Mouse (Mus musculus) heart, embryonic 15.5 days (tissue): ENCODE data around the gene Tcl1. TPM values are rescaled to one million over a fixed set of nuclear protein-coding genes. Genes with fewer than 3 reads are reported as not detected.
"Not testable (repeated sequence)": the region's sequence is repeated elsewhere in the genome, so short reads cannot be mapped to it uniquely, and the experiment has no call there.

ENCODE experiments used
- ATAC-seq: fragments of 200-750 bp; cut with Nextera tagmentation; replicated peaks from 2 replicates; pipeline ENCODE4 v1.8.0; 2017; ENCODE audit warnings: low read depth, moderate TSS enrichment; ENCODE audit not compliant: insufficient number of reproducible peaks, insufficient read depth, low FRiP score
- H3K27ac ChIP-seq: fragments of 300-500 bp; sonication (generic); 2 replicates; pipeline ENCODE4 v1.5.1; 2015; ENCODE audit warnings: mild to moderate bottlenecking, inconsistent platforms
- H3K27me3 ChIP-seq: fragments of 300-500 bp; sonication (generic); 2 replicates; pipeline ENCODE4 v1.6.1; 2015; ENCODE audit warnings: inconsistent platforms
- H3K36me3 ChIP-seq: fragments of 300-500 bp; sonication (generic); 2 replicates; pipeline ENCODE4 v1.6.1; 2015; ENCODE audit warnings: mild to moderate bottlenecking, inconsistent platforms
- H3K4me1 ChIP-seq: fragments of 300-500 bp; sonication (generic); replicated peaks from 2 replicates; pipeline ENCODE4 v1.6.1; 2015; ENCODE audit warnings: inconsistent platforms
- H3K4me2 ChIP-seq: fragments of 300-500 bp; sonication (generic); 2 replicates; pipeline ENCODE4 v1.6.1; 2015; ENCODE audit warnings: inconsistent platforms, mild to moderate bottlenecking, moderate library complexity
- H3K4me3 ChIP-seq: fragments of 300-500 bp; sonication (generic); 2 replicates; pipeline ENCODE4 v1.5.1; 2015; ENCODE audit warnings: mild to moderate bottlenecking, inconsistent platforms
- H3K9ac ChIP-seq: fragments of 300-500 bp; sonication (generic); 2 replicates; pipeline ENCODE4 v1.6.1; 2015; ENCODE audit warnings: mild to moderate bottlenecking, inconsistent platforms
- H3K9me3 ChIP-seq: fragments of 300-500 bp; sonication (generic); replicated peaks from 2 replicates; pipeline ENCODE4 v1.6.1; 2016; ENCODE audit warnings: inconsistent platforms
- WGBS: fragments of 180-500 bp; shearing (Covaris S2); methylation state at CpG from one replicate; pipeline ENCODE4 v1.1.7; 2015; ENCODE audit warnings: mixed read lengths; 5-methylcytosine and 5-hydroxymethylcytosine counted together
- polyA plus RNA-seq: library from polyadenylated mRNA; unstranded; fragments of >200 nt; fragmentation: Nextera tagmentation; extraction: Ambion mirVana; gene quantifications from 2 replicates; pipeline ENCODE4 v1.2.1, GENCODE M21; 2015

Tcl1 gene
- polyA plus RNA-seq, 1 experiment from 2014 or later = not detected

DNA sequence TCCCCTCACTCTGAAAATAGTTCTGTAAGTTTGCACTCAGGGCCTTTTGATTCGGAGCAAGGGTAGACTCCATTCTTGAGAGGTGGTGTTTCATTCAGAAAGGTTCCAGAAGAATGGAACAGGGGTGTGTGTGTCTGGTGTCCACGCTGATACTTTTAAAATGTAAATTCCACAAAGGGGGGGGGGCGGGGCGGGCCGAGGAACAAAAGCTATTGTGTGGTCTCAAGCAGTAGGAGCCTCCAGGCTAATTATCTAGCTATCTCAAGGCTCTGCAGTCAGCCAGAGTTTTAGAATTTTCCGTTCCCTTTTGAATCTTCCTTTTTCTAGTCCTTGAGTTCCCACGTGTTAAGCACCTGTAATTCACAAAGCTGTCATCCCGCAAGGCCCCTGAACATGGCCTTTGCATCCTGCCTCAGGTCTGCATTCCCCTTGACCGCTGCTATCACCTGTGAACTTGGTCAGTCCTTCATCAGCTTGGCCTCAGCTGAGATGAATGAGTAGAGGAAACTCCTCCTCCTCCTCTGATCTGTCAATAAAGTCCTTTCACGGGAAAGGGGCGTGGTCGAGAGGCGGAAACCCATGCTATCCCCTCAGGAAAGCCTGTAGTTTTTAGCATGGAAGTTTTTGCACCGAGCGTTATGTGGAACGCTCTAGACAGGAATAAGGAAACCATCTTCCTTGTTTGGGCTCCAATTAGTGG lies 2.2 kb upstream of the Tcl1 start:
- no peak overlapping the region for H3K4me3 ChIP-seq
- WGBS = 56% methylated on average over 16 of the region's 16 CpGs
- H3K9ac ChIP-seq = no peak overlapping the region
- H3K9me3 ChIP-seq = no peaks in the 10 kb centered on the region
- no peaks in the 10 kb centered on the region for H3K4me1 ChIP-seq
- no peak overlapping the region for H3K27ac ChIP-seq
- H3K27me3 ChIP-seq = no peaks in the 10 kb centered on the region
- no peak overlapping the region for H3K4me2 ChIP-seq
- no peaks in the 10 kb centered on the region for H3K36me3 ChIP-seq
- no peak for ATAC-seq

DNA sequence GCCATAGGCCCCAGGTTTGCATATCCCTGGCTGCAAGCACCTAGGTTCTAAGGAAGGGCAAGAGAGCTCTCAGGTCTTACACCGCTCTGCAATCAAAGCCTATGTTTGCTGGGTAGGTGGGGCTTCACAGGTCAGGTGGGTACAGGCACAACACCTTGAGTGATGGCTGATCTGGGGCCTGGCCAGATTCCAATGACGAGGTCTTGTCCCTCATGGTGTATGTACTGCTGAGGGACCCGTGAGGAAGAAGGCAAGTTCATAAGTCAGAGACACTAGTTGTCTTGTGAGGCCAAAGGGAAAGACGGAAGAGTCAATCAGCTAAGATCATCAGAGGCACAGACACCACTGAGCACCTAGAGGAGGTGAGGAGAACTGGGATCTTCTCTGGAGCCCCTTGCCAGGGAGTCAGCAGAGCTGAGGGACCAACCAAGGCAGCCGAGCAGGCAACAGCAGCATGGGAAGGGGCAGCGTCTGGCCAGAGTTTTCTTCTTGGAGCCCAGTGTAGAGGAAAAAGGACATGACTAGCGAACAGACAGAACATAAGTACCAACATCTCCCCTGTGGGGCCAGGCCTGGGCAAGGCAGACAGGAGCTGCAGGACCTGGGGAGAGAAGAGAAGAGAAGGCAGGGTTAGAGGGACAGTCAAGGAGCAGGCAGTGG lies 5.4 kb downstream of the Tcl1 start:
- H3K27me3 ChIP-seq = no peaks in the 10 kb centered on the region
- H3K36me3 ChIP-seq = no peaks in the 10 kb centered on the region
- 80% methylated on average over 7 of the region's 7 CpGs for WGBS
- no peak overlapping the region for H3K4me2 ChIP-seq
- H3K4me1 ChIP-seq = no peaks in the 10 kb centered on the region
- no peaks in the 10 kb centered on the region for H3K9me3 ChIP-seq
- no peak for ATAC-seq
- no peak overlapping the region for H3K4me3 ChIP-seq
- H3K27ac ChIP-seq = no peak overlapping the region
- no peak overlapping the region for H3K9ac ChIP-seq

DNA sequence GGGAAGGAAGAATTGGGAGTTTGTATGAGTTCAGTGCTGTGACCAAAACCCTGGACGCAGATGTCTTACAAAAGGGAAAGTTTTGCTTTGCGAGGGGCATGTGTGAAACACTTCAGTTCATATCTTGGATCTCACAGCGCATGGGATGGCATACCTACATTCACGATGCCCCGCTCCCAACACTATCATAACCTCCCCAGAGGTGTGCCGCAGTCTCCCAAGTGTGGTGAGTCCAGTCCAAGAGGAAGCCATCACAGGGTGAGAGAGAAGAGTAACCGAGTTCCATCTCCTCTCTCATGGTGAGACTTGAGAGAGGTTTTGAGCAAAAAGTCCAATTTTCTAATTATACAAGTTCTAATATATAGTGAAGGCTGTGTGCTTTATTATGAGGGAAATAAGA lies 13.4 kb downstream of the Tcl1 start:
- no peak for ATAC-seq
- Histone ChIP-seq H3K36me3 (no peaks in the 10 kb centered on the region), H3K27me3 (no peaks in the 10 kb centered on the region), H3K4me1 (no peaks in the 10 kb centered on the region), H3K9me3 (no peaks in the 10 kb centered on the region), H3K4me3 (no peak overlapping the region), H3K9ac (no peak overlapping the region), H3K27ac (no peak overlapping the region), H3K4me2 (no peak overlapping the region)
- 87% methylated on average over 7 of the region's 7 CpGs for WGBS

DNA sequence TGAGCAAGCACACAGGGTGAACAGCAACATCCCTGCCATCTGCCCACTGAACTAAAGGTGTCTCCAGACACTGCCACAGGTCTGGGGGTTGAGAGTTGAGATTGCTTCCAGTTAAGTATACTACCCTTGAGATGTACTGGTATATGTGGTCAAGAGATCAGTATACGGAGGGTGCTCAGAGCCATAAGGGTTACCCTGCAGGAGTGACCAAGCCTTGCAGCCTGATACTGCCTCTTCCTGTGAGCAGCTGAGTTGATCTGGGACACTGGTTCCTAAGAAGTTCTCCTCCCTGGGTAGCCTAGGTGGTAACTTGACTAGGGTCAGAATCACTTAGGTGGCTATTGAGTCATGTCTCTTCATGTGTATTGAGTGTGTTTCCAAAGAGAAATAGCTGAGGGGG lies 14.2 kb downstream of the Tcl1 start:
- H3K9me3 ChIP-seq = no peaks in the 10 kb centered on the region
- no peaks in the 10 kb centered on the region for H3K4me1 ChIP-seq
- H3K4me2 ChIP-seq = no peak overlapping the region
- WGBS = 89% methylated on average over 1 of the region's 1 CpGs
- no peak for ATAC-seq
- no peak overlapping the region for H3K4me3 ChIP-seq
- H3K36me3 ChIP-seq = no peaks in the 10 kb centered on the region
- H3K27me3 ChIP-seq = no peaks in the 10 kb centered on the region
- no peak overlapping the region for H3K27ac ChIP-seq
- H3K9ac ChIP-seq = no peak overlapping the region

DNA sequence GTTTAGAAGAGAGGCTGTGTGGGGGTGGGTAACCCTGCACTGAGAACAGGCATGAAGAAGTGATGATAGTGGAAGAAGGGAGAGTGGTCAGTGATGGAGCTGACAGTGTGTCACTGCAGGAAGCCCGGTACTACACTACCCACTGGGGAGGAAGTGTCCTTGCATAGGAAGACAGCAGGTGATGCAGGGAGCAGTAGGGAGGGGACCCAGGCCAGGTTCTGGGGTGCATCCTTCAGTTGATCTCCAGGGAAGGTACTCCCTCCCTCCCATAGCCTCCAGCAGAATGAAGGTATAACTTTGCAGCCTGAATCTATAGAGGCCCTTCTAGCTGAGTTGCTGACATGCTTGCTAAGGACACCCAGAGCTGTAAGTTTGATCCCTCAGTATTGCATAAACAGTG lies 15.5 kb downstream of the Tcl1 start:
- H3K9ac ChIP-seq = no peak overlapping the region
- 36% methylated on average over 1 of the region's 1 CpGs for WGBS
- no peak for ATAC-seq

DNA sequence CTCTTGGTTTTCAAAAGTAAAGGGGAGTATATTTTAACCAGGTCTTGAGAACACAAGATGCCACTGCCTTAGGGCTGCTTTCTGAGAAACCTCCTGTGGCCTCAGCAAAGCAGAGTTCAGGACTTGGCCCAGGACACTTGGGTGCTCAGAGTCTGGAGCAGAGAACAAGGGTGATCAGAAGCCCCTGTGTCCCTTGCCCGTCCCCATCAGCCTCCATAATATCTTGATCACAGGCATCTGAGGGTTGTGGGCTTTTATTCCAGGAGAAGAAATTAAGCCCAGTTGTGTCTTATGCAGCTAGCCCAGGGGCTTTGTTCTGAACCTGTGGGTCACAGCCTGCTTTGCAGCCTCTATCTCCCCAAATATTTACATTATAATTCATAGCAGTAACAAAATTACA lies 20.9 kb downstream of the Tcl1 start, which contains the start of gene Tcl1b4:
TSS of gene Tcl1b4 (plus strand) at position 301 of the 400 bp plus-strand sequence.
- H3K27me3 ChIP-seq, ATAC-seq, H3K4me1 ChIP-seq, H3K9me3 ChIP-seq, H3K4me2 ChIP-seq, H3K27ac ChIP-seq, H3K36me3 ChIP-seq, H3K4me3 ChIP-seq, H3K9ac ChIP-seq: not testable (repeated sequence)
- WGBS = 70% methylated on average over 1 of the region's 1 CpGs

More for the DNA sequence above, 15.5 kb downstream of the Tcl1 start:
- Histone ChIP-seq H3K36me3 (no peaks in the 10 kb centered on the region), H3K9me3 (no peaks in the 10 kb centered on the region), H3K27me3 (no peaks in the 10 kb centered on the region), H3K4me1 (no peaks in the 10 kb centered on the region), H3K4me2 (no peak overlapping the region), H3K4me3 (no peak overlapping the region), H3K27ac (no peak overlapping the region)

DNA sequence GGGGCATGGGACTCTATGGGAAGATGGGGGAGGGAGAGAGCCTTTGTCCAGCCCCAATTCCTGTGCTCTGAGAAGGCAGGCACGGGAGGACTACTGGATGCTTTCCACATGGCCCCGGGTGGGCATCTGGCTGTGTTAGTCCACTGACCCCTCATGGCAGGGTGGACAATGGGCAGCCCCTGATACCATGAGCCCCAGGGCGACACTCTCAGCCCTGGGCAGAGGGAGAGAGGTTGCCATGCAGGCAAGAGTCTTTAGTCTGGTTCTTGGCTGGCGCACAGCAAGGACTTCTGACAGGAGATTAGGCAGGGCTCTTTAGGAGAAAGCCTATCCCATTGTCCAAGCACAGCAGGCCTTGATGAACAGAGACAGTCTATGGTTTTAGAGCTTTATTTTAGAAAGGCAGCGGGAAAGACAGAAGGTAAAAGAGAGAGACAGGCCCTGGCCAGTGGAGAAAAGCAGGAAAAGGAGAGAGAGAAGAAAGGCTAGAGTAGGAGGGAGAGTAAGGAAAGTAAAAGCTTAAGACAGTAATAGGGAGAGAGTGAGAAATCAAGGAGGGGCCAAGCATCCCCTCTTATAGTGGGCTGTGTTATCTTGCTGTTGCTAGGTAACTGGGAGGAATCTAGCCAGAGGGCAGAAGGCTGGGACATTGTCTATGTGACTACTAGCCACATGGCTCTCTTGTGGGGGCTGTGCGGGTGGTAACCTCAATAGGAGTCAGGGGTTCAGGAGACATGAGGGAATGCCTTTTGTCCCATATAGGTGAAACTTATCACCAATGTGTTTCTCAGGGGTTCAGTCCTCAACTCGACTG lies 22.7 kb downstream of the Tcl1 start:
- H3K4me1 ChIP-seq, H3K36me3 ChIP-seq, H3K4me3 ChIP-seq, H3K9me3 ChIP-seq, ATAC-seq, H3K4me2 ChIP-seq, H3K27me3 ChIP-seq, H3K27ac ChIP-seq, H3K9ac ChIP-seq: not testable (repeated sequence)
- 56% methylated on average over 7 of the region's 7 CpGs for WGBS

DNA sequence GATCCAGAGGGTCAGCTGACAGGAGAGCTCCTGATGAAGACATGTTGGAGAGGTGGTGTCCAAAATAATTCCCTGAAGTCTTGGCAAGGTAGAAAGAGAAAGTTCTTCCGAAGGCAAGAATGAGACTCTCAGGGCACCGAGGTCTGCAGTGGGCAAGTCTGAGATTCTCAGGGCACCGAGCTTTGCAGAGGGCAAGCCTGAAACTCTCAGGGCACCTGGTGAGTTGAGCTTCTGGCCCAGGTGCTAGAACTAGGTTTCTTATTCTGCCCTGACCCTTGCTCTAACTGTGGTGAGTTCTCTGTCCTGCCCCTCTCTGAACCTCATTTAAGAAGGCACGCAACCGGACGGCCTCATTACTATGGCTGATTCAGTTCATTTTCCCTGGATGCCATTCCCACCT lies 31.9 kb downstream of the Tcl1 start, which contains the start of gene Tcl1b3:
TSS of gene Tcl1b3 (plus strand) at position 301 of the 400 bp plus-strand sequence.
- WGBS = 87% methylated on average over 6 of the region's 6 CpGs
- H3K27me3 ChIP-seq = not testable (repeated sequence)

DNA sequence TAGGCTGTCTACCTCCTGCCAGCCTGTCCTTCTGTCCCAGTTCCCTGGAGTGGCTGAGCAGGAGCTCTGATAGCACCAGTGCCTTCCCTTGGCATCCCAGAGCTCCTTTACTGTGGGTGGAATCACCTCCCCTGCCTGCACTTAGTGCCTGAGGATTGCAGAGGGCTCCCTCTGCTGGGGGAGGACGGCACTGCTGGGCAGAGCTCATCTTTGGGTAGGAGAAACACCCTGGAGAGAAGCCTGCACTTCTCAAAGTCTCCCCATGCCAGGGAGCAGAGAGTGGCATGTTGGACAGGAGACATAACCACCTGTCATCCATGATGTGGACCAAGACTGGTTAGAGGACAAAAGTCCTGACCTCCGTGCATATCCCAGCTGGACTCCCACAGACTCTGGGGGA lies 33.6 kb downstream of the Tcl1 start:
- H3K4me1 ChIP-seq, ATAC-seq, H3K36me3 ChIP-seq, H3K4me3 ChIP-seq, H3K27me3 ChIP-seq, H3K27ac ChIP-seq, H3K9me3 ChIP-seq, H3K4me2 ChIP-seq, H3K9ac ChIP-seq: not testable (repeated sequence)
- WGBS = 38% methylated on average over 2 of the region's 2 CpGs

More for the DNA sequence above, 31.9 kb downstream of the Tcl1 start, which contains the start of gene Tcl1b3:
- H3K27ac ChIP-seq, H3K4me2 ChIP-seq, H3K9me3 ChIP-seq, H3K4me1 ChIP-seq, H3K9ac ChIP-seq, ATAC-seq, H3K4me3 ChIP-seq, H3K36me3 ChIP-seq: not testable (repeated sequence)

DNA sequence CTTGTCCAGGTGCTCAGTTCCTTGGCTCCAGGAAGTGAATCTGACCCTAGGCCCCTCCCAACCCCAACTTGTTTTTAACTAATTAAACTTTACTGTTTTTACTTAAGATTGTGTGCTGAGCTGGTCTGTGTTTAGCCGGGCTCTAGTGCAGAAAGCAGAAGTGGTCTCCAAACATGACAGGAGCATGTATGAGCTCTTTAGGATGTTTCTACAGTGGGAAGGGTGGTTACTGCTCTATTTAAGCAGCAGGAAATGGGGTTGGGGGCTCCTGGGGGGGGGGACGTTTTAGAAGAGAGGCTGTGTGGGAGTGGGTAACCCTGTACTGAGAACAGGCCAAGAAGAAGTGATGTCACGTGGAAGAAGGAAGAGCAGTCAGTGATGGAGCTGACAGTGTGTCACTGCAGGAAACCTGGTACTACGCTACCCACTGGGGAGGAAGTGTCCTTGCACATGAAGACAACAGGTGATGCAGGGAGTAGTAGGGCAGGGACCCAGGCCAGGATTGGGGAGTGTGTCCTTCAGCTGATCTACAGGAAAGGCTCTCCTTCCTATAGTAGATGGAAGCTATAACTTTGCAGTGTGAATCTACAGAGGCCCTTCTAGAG lies 41.5 kb downstream of the Tcl1 start:
- not testable (repeated sequence) for ATAC-seq, H3K4me2 ChIP-seq, H3K27ac ChIP-seq, H3K36me3 ChIP-seq, H3K9ac ChIP-seq, H3K4me1 ChIP-seq, H3K9me3 ChIP-seq, H3K4me3 ChIP-seq, H3K27me3 ChIP-seq
- WGBS = 64% methylated on average over 4 of the region's 4 CpGs

DNA sequence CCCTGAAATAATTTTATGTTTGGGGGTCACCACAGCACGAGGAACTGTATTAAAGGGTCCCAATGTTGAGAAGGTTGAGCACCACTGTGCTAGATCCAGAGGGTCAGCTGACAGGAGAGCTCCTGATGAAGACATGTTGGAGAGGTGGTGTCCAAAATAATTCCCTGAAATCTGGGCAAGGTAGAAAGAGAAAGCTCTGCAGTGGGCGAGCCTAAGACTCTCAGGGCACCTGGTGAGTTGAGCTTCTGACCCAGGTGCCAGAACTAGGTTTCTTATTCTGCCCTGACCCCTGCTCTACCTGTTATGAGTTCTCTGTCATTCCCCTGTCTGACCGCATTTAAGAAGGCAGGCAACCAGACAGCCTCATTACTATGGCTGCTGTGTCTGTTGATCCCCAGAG lies 46.5 kb downstream of the Tcl1 start, which contains the start of gene Tcl1b5:
TSS of gene Tcl1b5 (plus strand) at position 301 of the 400 bp plus-strand sequence.
- H3K9ac ChIP-seq, H3K4me1 ChIP-seq, H3K4me2 ChIP-seq, ATAC-seq, H3K27ac ChIP-seq, H3K27me3 ChIP-seq, H3K4me3 ChIP-seq, H3K9me3 ChIP-seq, H3K36me3 ChIP-seq: not testable (repeated sequence)
- 45% methylated on average over 3 of the region's 3 CpGs for whole genome bisulfite sequencing
